In genomic region chr10:75889406-75890153, GRCm38 (mm10) we compare ENCODE assay signal across 20 mouse cellular contexts. TPM values are rescaled to one million over a fixed set of nuclear protein-coding genes. Genes with fewer than 3 reads are reported as not detected.
DNase-seq lines count a peak whose midpoint lies in the region; ATAC-seq lines count a peak whose summit lies in the region.
"Had no signal": no experiment of that assay in that cellular context is flagged by ENCODE, and none has a peak within 500 bp of the region (broad histone marks: within the 10 kb centered on the region; RNA-seq: fewer than 3 reads in every experiment).

No protein-coding gene starts in this region.

- no peak overlapping the region for H3K27ac ChIP-seq in heart, embryonic 11.5 days (ENCODE audit: low read depth, low read length)
- H3K27ac ChIP-seq: gastrocnemius, adult 2 months; hindbrain, embryonic 15.5 days; liver, embryonic 14.5 days; lung, embryonic 15.5 days; neural tube, embryonic 12.5 days; stomach, postnatal 0 days had no signal

- H3K4me2 ChIP-seq in heart, embryonic 11.5 days, result no peak overlapping the region
- H3K4me2 ChIP-seq: hindbrain, embryonic 15.5 days; lung, embryonic 15.5 days; neural tube, embryonic 12.5 days had no signal

- H3K9me3 ChIP-seq in heart, embryonic 11.5 days (replicated peaks; ENCODE audit: control insufficient read depth, low read length), result no peaks in the 10 kb centered on the region
- H3K9me3 ChIP-seq: hindbrain, embryonic 15.5 days; lung, embryonic 15.5 days; neural tube, embryonic 12.5 days had no signal

- 39% methylated on average over 8 of the region's 8 CpGs for WGBS in heart, embryonic 11.5 days (ENCODE audit: insufficient replicate concordance)

- no peak for DNase-seq in heart, postnatal 4 days
- DNase-seq in left cerebral cortex, postnatal 4 days, result peak; percentile 24
- DNase-seq in left cerebral cortex, adult 9 months (ENCODE audit: low spot score in 2 of 2), result no peak
- DNase-seq in 3T3-L1 (ENCODE audit: low read depth, low spot score), result peak; percentile 18
- DNase-seq in embryo, embryonic 10 days (ENCODE audit: low spot score), result peak; percentile 33
- DNase-seq in thymus, postnatal 4 days, result no peak
- no peak for DNase-seq in cerebellum, postnatal 25 days
- DNase-seq: adrenal gland, adult 2 months; cerebellum, adult 8-10 months; gastrocnemius, adult 2 months; right cerebral cortex, adult 18-20 months; thymus, postnatal 14 days had no signal

- peak overlapping the region; percentile 22; the same call in 1 of the 2 replicates for H3K9ac ChIP-seq in heart, embryonic 11.5 days (ENCODE audit: low read depth, low read length)
- H3K9ac ChIP-seq: hindbrain, embryonic 15.5 days; liver, embryonic 14.5 days; lung, embryonic 15.5 days; neural tube, embryonic 12.5 days had no signal

- H3K4me1 ChIP-seq in heart, embryonic 11.5 days (ENCODE audit: control insufficient read depth, insufficient read depth, low read length), result peaks cover 13% of the 10 kb centered on the region

- no peaks in the 10 kb centered on the region for H3K27me3 ChIP-seq in heart, embryonic 11.5 days (ENCODE audit: control insufficient read depth, insufficient read depth, low read length)
- H3K27me3 ChIP-seq: hindbrain, embryonic 15.5 days; lung, embryonic 15.5 days; neural tube, embryonic 12.5 days had no signal

- intact Hi-C loops in left cerebral cortex, postnatal 4 days (cut with DNase I), result no loop called here

- no peaks in the 10 kb centered on the region for H3K36me3 ChIP-seq in heart, embryonic 11.5 days (ENCODE audit: control insufficient read depth, insufficient read depth, low read length)
- H3K36me3 ChIP-seq: hindbrain, embryonic 15.5 days; lung, embryonic 15.5 days had no signal

- H3K4me3 ChIP-seq in heart, embryonic 11.5 days (ENCODE audit: low read depth, low read length), result no peak overlapping the region
- H3K4me3 ChIP-seq: gastrocnemius, adult 2 months; hindbrain, embryonic 15.5 days; lung, embryonic 15.5 days; neural tube, embryonic 12.5 days had no signal

- ATAC-seq in heart, embryonic 11.5 days (replicated peaks; ENCODE audit: insufficient number of reproducible peaks, low FRiP score, low TSS enrichment), result no peak
- ATAC-seq: intestine, postnatal 0 days; midbrain, embryonic 16.5 days had no signal

RNA-seq across cellular contexts. Expression of gene Derl3, which starts 3.6 kb away (rescaled TPM):
- polyA plus RNA-seq in heart, embryonic 11.5 days (2014; fragmentation: Nextera tagmentation; extraction: Ambion mirVana), result 2.4 and 3.4 TPM in 2 replicates
- total RNA-seq in heart, postnatal 4 days (2021), result under 1 TPM in 1 of 2 experiments, not detected in 1; 0.21 TPM
- total RNA-seq in left cerebral cortex, postnatal 4 days (2021), result 1 to 10 TPM; 2.1 to 2.7 TPM

RNA-seq across cellular contexts. Expression of gene Mif, which starts 29.5 kb away (rescaled TPM):
- polyA plus RNA-seq in heart, embryonic 11.5 days (2014; fragmentation: Nextera tagmentation; extraction: Ambion mirVana), result 2,705 and 2,898 TPM in 2 replicates
- total RNA-seq in heart, postnatal 4 days (2021), result 100 to 1,000 TPM; 422 to 490 TPM
- total RNA-seq in left cerebral cortex, postnatal 4 days (2021), result 100 to 1,000 TPM; 844 to 864 TPM

RNA-seq across cellular contexts. Expression of gene Smarcb1, which starts 31.8 kb away (rescaled TPM):
- 131 and 139 TPM in 2 replicates for polyA plus RNA-seq in heart, embryonic 11.5 days (2014; fragmentation: Nextera tagmentation; extraction: Ambion mirVana)
- 10 to 100 TPM; 54.2 to 56.5 TPM for total RNA-seq in heart, postnatal 4 days (2021)
- 100 to 1,000 TPM; 138 to 139 TPM for total RNA-seq in left cerebral cortex, postnatal 4 days (2021)

RNA-seq across cellular contexts. Expression of gene Chchd10, which starts 43.4 kb away (rescaled TPM):
- polyA plus RNA-seq in heart, embryonic 11.5 days (2014; fragmentation: Nextera tagmentation; extraction: Ambion mirVana), result 414 and 441 TPM in 2 replicates
- 100 to 1,000 TPM; 882 to 898 TPM for total RNA-seq in heart, postnatal 4 days (2021)
- total RNA-seq in left cerebral cortex, postnatal 4 days (2021), result 10 to 100 TPM; 39.2 to 59.6 TPM

RNA-seq across cellular contexts. Expression of gene Mmp11, which starts 46.7 kb away (rescaled TPM):
- 17.5 and 26.0 TPM in 2 replicates for polyA plus RNA-seq in heart, embryonic 11.5 days (2014; fragmentation: Nextera tagmentation; extraction: Ambion mirVana)
- total RNA-seq in heart, postnatal 4 days (2021), result 10 to 100 TPM in 1 of 2 experiments, 1 to 10 TPM in 1; 10.0 to 12.7 TPM
- total RNA-seq in left cerebral cortex, postnatal 4 days (2021), result 10 to 100 TPM in 1 of 2 experiments, 1 to 10 TPM in 1; 9.9 to 10.7 TPM

Comparison
In these comparisons a context has a peak if more than half of its experiments do, and no peak if none do; other contexts are left out.
1. DNase-seq: peak in left cerebral cortex, postnatal 4 days (single experiment), 3T3-L1 (single experiment) and embryo, embryonic 10 days (single experiment); none in heart, postnatal 4 days (single experiment), left cerebral cortex, adult 9 months (0 of 2), thymus, postnatal 4 days (single experiment) and cerebellum, postnatal 25 days (0 of 2).